Mouse (Mus musculus) brain, embryonic 14.5 days (tissue): ENCODE measurements around the gene Aknad1.

ENCODE experiments used
- CTCF ChIP-seq: fragments of 200-500 bp; IDR thresholded peaks from 2 replicates; pipeline ENCODE4 v1.5.1; 2012; ENCODE audit warnings: inconsistent platforms, mild to moderate bottlenecking, moderate library complexity, borderline replicate concordance; ENCODE audit not compliant: insufficient read depth, insufficient read length; ENCODE audit errors: extremely low read depth
- POLR2A ChIP-seq: fragments of 200-500 bp; IDR thresholded peaks from 2 replicates; pipeline ENCODE4 v1.6.1; 2012; ENCODE audit warnings: mild to moderate bottlenecking, inconsistent platforms, borderline replicate concordance; ENCODE audit not compliant: poor library complexity, insufficient read depth, insufficient read length, severe bottlenecking; ENCODE audit errors: extremely low read depth

- TF ChIP-seq CTCF (no peak), POLR2A (no peak)
Observed at GRCm38 (mm10) chr3:108719357-108719756, 20.1 kb upstream of the Aknad1 start.
